Mouse (Mus musculus): ENCODE data around the gene Kif27. TPM values are rescaled to one million over a fixed set of nuclear protein-coding genes. Genes with fewer than 3 reads are reported as not detected.
A peak's percentile ranks its signal among the peaks of the same experiment; 100 is the strongest.
"Not testable (repeated sequence)": the region's sequence is repeated elsewhere in the genome, so short reads cannot be mapped to it uniquely, and the experiment has no call there.

Gene Kif27
- total and polyA plus RNA-seq, 2 experiments = under 0.01 TPM; not detected in 1

GRCm38 (mm10) chr13:58400576-58400975, 41.7 kb upstream of the Kif27 start:
- TF ChIP-seq POLR2A (IDR thresholded peaks at IDR 0.05; ENCODE audit: extremely low read depth, insufficient read depth, low read length) (no peak), CTCF (IDR thresholded peaks at IDR 0.05; ENCODE audit: low read depth, low read length) (no peak)
- Histone ChIP-seq H3K79me2 (ENCODE audit: control insufficient read depth, insufficient read depth, low read length) (peaks cover 17% of the 10 kb centered on the region), H3K9ac (ENCODE audit: low read depth, low read length) (peak overlapping the region; percentile 45), H3K36me3 (ENCODE audit: control insufficient read depth, insufficient read depth, low read length) (peaks cover 29% of the 10 kb centered on the region), H3K27ac (replicated peaks; ENCODE audit: insufficient read depth, low read depth, low read length) (no peak overlapping the region), H3K27me3 (ENCODE audit: control insufficient read depth, insufficient read depth, low read length) (no peaks in the 10 kb centered on the region), H3K4me1 (ENCODE audit: control insufficient read depth, insufficient read depth, low read length) (peaks cover 9% of the 10 kb centered on the region), H3K4me3 (ENCODE audit: insufficient read depth, low read depth, low read length) (peak overlapping the region; percentile 79)
- peak; percentile 38 for DNase-seq (ENCODE audit: extremely low read depth, low read depth, low spot score)
- WGBS = under 1% methylated on average over 11 of the region's 11 CpGs

GRCm38 (mm10) chr13:58397651-58398050, 38.7 kb upstream of the Kif27 start:
- Histone ChIP-seq H3K79me2 (ENCODE audit: control insufficient read depth, insufficient read depth, low read length) (peaks cover 17% of the 10 kb centered on the region), H3K9ac (ENCODE audit: low read depth, low read length) (no peak overlapping the region), H3K36me3 (ENCODE audit: control insufficient read depth, insufficient read depth, low read length) (peaks cover 54% of the 10 kb centered on the region), H3K27ac (replicated peaks; ENCODE audit: insufficient read depth, low read depth, low read length) (no peak overlapping the region), H3K4me3 (ENCODE audit: insufficient read depth, low read depth, low read length) (no peak overlapping the region), H3K27me3 (ENCODE audit: control insufficient read depth, insufficient read depth, low read length) (no peaks in the 10 kb centered on the region), H3K4me1 (ENCODE audit: control insufficient read depth, insufficient read depth, low read length) (peaks cover 2% of the 10 kb centered on the region; the same call in 1 of the 2 replicates)
- TF ChIP-seq POLR2A (IDR thresholded peaks at IDR 0.05; ENCODE audit: extremely low read depth, insufficient read depth, low read length) = no peak
- no peak for TF ChIP-seq CTCF (IDR thresholded peaks at IDR 0.05; ENCODE audit: low read depth, low read length)
- DNase-seq (ENCODE audit: extremely low read depth, low read depth, low spot score) = no peak
- WGBS = 87% methylated on average over 13 of the region's 13 CpGs

- peaks cover 67% of the 10 kb centered on the region for H3K36me3 ChIP-seq (ENCODE audit: control insufficient read depth, insufficient read depth, low read length)
- WGBS = 87% methylated on average over 11 of the region's 11 CpGs
- H3K4me1 ChIP-seq (ENCODE audit: control insufficient read depth, insufficient read depth, low read length); H3K79me2 ChIP-seq (ENCODE audit: control insufficient read depth, insufficient read depth, low read length); H3K9ac ChIP-seq (ENCODE audit: low read depth, low read length); H3K4me3 ChIP-seq (ENCODE audit: insufficient read depth, low read depth, low read length); H3K27me3 ChIP-seq (ENCODE audit: control insufficient read depth, insufficient read depth, low read length); H3K27ac ChIP-seq (replicated peaks; ENCODE audit: insufficient read depth, low read depth, low read length); DNase-seq (ENCODE audit: extremely low read depth, low read depth, low spot score): not testable (repeated sequence)
These were observed 35.5 kb upstream of the Kif27 start for GRCm38 (mm10) chr13:58394392-58394791.

GRCm38 (mm10) chr13:58389324-58389951, 30.5 kb upstream of the Kif27 start:
- no peak overlapping the region for H3K9ac ChIP-seq (ENCODE audit: low read depth, low read length)
- H3K27ac ChIP-seq (replicated peaks; ENCODE audit: insufficient read depth, low read depth, low read length) = no peak overlapping the region
- no peaks in the 10 kb centered on the region for H3K79me2 ChIP-seq (ENCODE audit: control insufficient read depth, insufficient read depth, low read length)
- H3K36me3 ChIP-seq (ENCODE audit: control insufficient read depth, insufficient read depth, low read length) = peaks cover 31% of the 10 kb centered on the region
- H3K27me3 ChIP-seq (ENCODE audit: control insufficient read depth, insufficient read depth, low read length) = no peaks in the 10 kb centered on the region
- TF ChIP-seq CTCF (IDR thresholded peaks at IDR 0.05; ENCODE audit: low read depth, low read length) (no peak), POLR2A (IDR thresholded peaks at IDR 0.05; ENCODE audit: extremely low read depth, insufficient read depth, low read length) (no peak)
- H3K4me3 ChIP-seq (ENCODE audit: insufficient read depth, low read depth, low read length) = no peak overlapping the region
- H3K4me1 ChIP-seq (ENCODE audit: control insufficient read depth, insufficient read depth, low read length) = peaks cover 3% of the 10 kb centered on the region; the same call in 1 of the 2 replicates
- DNase-seq (ENCODE audit: extremely low read depth, low read depth, low spot score) = peak; percentile 15
- 89% methylated on average over 2 of the region's 2 CpGs for WGBS

- no peaks in the 10 kb centered on the region for H3K27me3 ChIP-seq (ENCODE audit: control insufficient read depth, insufficient read depth, low read length)
- H3K4me3 ChIP-seq (ENCODE audit: insufficient read depth, low read depth, low read length) = no peak overlapping the region
- H3K9ac ChIP-seq (ENCODE audit: low read depth, low read length) = no peak overlapping the region
- H3K4me1 ChIP-seq (ENCODE audit: control insufficient read depth, insufficient read depth, low read length) = peaks cover 3% of the 10 kb centered on the region; the same call in 1 of the 2 replicates
- DNase-seq (ENCODE audit: extremely low read depth, low read depth, low spot score) = no peak
- 57% methylated on average over 3 of the region's 3 CpGs for WGBS
- H3K27ac ChIP-seq (replicated peaks; ENCODE audit: insufficient read depth, low read depth, low read length) = no peak overlapping the region
- H3K79me2 ChIP-seq (ENCODE audit: control insufficient read depth, insufficient read depth, low read length) = no peaks in the 10 kb centered on the region
- H3K36me3 ChIP-seq (ENCODE audit: control insufficient read depth, insufficient read depth, low read length) = peaks cover 22% of the 10 kb centered on the region
- no peak for TF ChIP-seq POLR2A (IDR thresholded peaks at IDR 0.05; ENCODE audit: extremely low read depth, insufficient read depth, low read length)
- TF ChIP-seq CTCF (IDR thresholded peaks at IDR 0.05; ENCODE audit: low read depth, low read length) = no peak
These were observed 29.5 kb upstream of the Kif27 start for GRCm38 (mm10) chr13:58388379-58388778.

- H3K9ac ChIP-seq (ENCODE audit: low read depth, low read length) = no peak overlapping the region
- H3K79me2 ChIP-seq (ENCODE audit: control insufficient read depth, insufficient read depth, low read length) = no peaks in the 10 kb centered on the region
- H3K27me3 ChIP-seq (ENCODE audit: control insufficient read depth, insufficient read depth, low read length) = no peaks in the 10 kb centered on the region
- H3K27ac ChIP-seq (replicated peaks; ENCODE audit: insufficient read depth, low read depth, low read length) = no peak overlapping the region
- TF ChIP-seq CTCF (IDR thresholded peaks at IDR 0.05; ENCODE audit: low read depth, low read length) (peak; percentile 73), POLR2A (IDR thresholded peaks at IDR 0.05; ENCODE audit: extremely low read depth, insufficient read depth, low read length) (no peak)
- H3K4me3 ChIP-seq (ENCODE audit: insufficient read depth, low read depth, low read length) = no peak overlapping the region
- peaks cover 19% of the 10 kb centered on the region for H3K36me3 ChIP-seq (ENCODE audit: control insufficient read depth, insufficient read depth, low read length)
- WGBS = 14% methylated on average over 7 of the region's 7 CpGs
- peaks cover 3% of the 10 kb centered on the region; the same call in 1 of the 2 replicates for H3K4me1 ChIP-seq (ENCODE audit: control insufficient read depth, insufficient read depth, low read length)
- peak; percentile 62 for DNase-seq (ENCODE audit: extremely low read depth, low read depth, low spot score)
These were observed 29.0 kb upstream of the Kif27 start for GRCm38 (mm10) chr13:58387948-58388347.
